Mouse (Mus musculus) hindbrain, embryonic 14.5 days (tissue): ENCODE results near the gene Nudt4. TPM values are rescaled to one million over a fixed set of nuclear protein-coding genes. Genes with fewer than 3 reads are reported as not detected.

Experiments
- ATAC-seq: fragments of 200-750 bp; cut with Nextera tagmentation; 2 replicates; pipeline ENCODE4 v1.8.0; 2017; ENCODE audit warnings: moderate number of reproducible peaks, mild to moderate bottlenecking, moderate TSS enrichment, moderate library complexity; ENCODE audit not compliant: low FRiP score
- DNase-seq: peaks from one replicate; pipeline ENCODE4 v3.0.0-alpha.2; 2015; ENCODE audit warnings: low spot score
- H3K27ac ChIP-seq: fragments of 300-500 bp; sonication (generic); 2 replicates; pipeline ENCODE4 v1.5.1; 2014; ENCODE audit warnings: mild to moderate bottlenecking, moderate library complexity
- H3K27me3 ChIP-seq: fragments of 300-500 bp; sonication (generic); 2 replicates; pipeline ENCODE4 v1.6.1; 2014; ENCODE audit warnings: mild to moderate bottlenecking, low read length, mixed read lengths; ENCODE audit not compliant: control insufficient read depth, insufficient read depth
- H3K36me3 ChIP-seq: fragments of 300-500 bp; sonication (generic); replicated peaks from 2 replicates; pipeline ENCODE4 v1.6.1; 2014; ENCODE audit not compliant: control insufficient read depth, insufficient read depth
- H3K4me1 ChIP-seq: fragments of 300-500 bp; sonication (generic); replicated peaks from 2 replicates; pipeline ENCODE4 v1.6.1; 2014; ENCODE audit warnings: antibody characterized with exemption, low read length, mixed read lengths; ENCODE audit not compliant: control insufficient read depth, insufficient read depth
- H3K4me2 ChIP-seq: fragments of 300-500 bp; sonication (generic); replicated peaks from 2 replicates; pipeline ENCODE4 v1.6.1; 2014; ENCODE audit warnings: mild to moderate bottlenecking, moderate library complexity
- H3K4me3 ChIP-seq: fragments of 300-500 bp; sonication (generic); replicated peaks from 2 replicates; pipeline ENCODE4 v1.5.1; 2014; ENCODE audit warnings: mild to moderate bottlenecking, low read length
- H3K9ac ChIP-seq: fragments of 300-500 bp; sonication (generic); 2 replicates; pipeline ENCODE4 v1.6.1; 2014
- H3K9me3 ChIP-seq: fragments of 300-500 bp; sonication (generic); 2 replicates; pipeline ENCODE4 v1.6.1; 2016; ENCODE audit warnings: low read length; ENCODE audit not compliant: control insufficient read depth
- WGBS: fragments of 180-500 bp; shearing (Covaris S2); extraction: QIAGEN DNeasy Blood & Tissue Kit; methylation state at CpG from one replicate; pipeline ENCODE4 v1.1.7; 2014; 5-methylcytosine and 5-hydroxymethylcytosine counted together
- polyA plus RNA-seq: library from polyadenylated mRNA; unstranded; fragments of >200 nt; fragmentation: Nextera tagmentation; extraction: Ambion mirVana; gene quantifications from 2 replicates; pipeline ENCODE4 v1.2.1, GENCODE M21; 2014

Gene Nudt4
- polyA plus RNA-seq, 1 experiment from 2014 or later: 98.9 TPM

DNA sequence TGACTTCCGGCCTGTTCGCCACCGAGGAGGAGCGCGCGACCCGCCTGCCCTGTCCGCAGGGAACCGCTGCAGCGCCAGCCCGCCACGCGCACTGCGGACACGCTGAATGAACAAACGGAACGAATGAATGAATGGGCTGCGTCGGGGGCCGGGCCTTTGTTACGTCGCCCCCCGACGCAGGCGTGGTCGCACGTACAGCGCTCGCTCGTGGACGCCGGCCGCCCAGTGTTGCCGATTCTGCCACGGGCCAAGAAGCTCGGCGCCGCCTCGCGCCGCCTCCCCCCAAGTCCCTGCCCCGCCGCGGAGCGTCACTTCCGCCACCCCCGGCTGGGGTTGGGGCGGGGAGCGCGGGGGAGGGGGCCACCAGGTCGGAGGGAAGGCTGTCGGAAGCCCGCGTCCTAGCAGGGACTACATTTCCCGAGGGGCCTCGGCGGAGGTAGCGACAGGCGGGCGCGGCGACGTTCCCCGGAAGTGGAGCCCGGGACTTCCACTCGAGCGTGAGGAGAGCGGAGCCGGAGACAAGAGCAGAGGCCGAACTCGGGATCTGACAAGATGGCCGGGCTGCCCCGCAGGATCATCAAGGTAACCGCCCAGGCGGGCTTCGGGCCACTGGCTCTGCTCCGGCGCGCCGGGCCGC lies 49.2 kb downstream of the Nudt4 start, which contains the start of gene Ube2n:
Ube2n (plus strand) TSS at position 490 of the 637 bp plus-strand sequence.
- ATAC-seq: peak; percentile 97
- peak within 1 kb of the TSS; percentile 88 for H3K4me2 ChIP-seq
- peak within 1 kb of the TSS; percentile 96 for H3K9ac ChIP-seq
- H3K9me3 ChIP-seq: no peaks in the 10 kb centered on the region
- peaks cover 18% of the 10 kb centered on the region for H3K4me1 ChIP-seq
- H3K36me3 ChIP-seq: 0 out of 2 replicates have a peak, but pooled peaks cover 4% of the 10 kb centered on the region
- no peaks in the 10 kb centered on the region for H3K27me3 ChIP-seq
- peak within 1 kb of the TSS; percentile 99 for H3K4me3 ChIP-seq
- H3K27ac ChIP-seq: peak within 1 kb of the TSS; percentile 95
- WGBS: under 1% methylated on average over 77 of the region's 81 CpGs
- DNase-seq: peak; percentile 96

DNA sequence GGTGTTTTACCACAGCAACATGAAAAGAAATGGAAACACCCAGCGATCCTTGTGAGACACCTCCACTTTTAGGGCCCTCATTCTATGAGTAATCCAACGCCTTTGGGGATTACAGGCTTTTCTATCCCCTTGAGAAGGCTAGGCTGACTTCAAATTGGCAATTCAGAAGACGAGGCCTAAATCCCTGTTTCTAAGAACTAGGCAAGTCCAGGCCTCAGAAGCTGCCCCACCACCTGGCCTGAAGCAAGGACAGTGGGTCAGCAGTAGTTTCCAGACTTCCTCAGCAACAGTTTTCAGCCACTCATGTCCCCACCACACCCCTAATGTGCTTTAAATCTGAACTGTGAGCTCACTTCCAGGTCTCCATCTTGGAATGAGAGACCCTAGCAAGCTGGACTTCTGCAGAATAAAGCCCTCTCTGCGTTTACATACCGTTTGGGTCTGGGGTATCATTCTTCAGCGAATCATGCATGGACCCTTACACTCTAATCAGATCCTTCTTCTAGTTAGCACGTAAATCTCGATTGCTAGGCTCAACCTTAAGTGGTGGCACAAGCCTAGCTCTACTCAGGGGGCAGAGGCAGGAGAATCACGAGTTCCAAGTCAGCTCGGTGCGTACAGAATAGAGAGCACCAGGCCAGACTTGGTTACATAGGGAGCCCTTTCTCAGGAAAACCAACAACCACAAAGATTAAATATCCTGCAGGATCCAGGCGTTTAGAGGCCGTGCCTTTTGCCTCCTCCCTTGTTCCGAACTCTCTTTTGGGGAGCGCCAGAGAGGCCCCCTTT lies 50.0 kb downstream of the Nudt4 start:
- DNase-seq: peak; percentile 52
- H3K9ac ChIP-seq: peak overlapping the region; percentile 73
- WGBS: 32% methylated on average over 15 of the region's 15 CpGs
- H3K4me3 ChIP-seq: peak overlapping the region; percentile 99
- H3K36me3 ChIP-seq: 0 out of 2 replicates have a peak, but pooled peaks cover 4% of the 10 kb centered on the region
- H3K9me3 ChIP-seq: no peaks in the 10 kb centered on the region
- H3K27ac ChIP-seq: peak overlapping the region; percentile 95
- peaks cover 18% of the 10 kb centered on the region for H3K4me1 ChIP-seq
- H3K27me3 ChIP-seq: no peaks in the 10 kb centered on the region
- peak overlapping the region; percentile 65 for H3K4me2 ChIP-seq
- peak; percentile 21; the same call in 1 of the 2 replicates for ATAC-seq

DNA sequence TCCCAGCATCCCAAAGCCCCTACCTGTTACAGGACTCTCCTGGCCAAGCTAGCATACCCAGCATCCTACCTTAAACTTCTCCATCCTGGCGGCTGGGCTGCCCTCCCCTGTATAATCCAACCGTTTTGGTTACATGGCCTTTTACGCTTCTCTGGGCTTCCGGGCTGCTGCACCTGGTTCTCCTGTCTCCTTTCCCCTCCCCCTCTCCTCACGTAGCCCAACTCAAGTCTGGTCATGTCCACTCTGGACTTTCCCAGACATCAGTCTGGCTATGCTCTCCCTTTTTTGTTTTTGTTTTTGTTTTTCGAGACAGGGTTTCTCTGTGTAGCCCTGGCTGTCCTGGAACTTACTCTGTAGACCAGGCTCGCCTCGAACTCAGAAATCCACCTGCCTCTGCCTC lies 51.3 kb downstream of the Nudt4 start:
- Histone ChIP-seq H3K9ac (no peak overlapping the region), H3K27me3 (no peaks in the 10 kb centered on the region), H3K36me3 (0 out of 2 replicates have a peak, but pooled peaks cover 2% of the 10 kb centered on the region), H3K9me3 (no peaks in the 10 kb centered on the region), H3K4me3 (no peak overlapping the region), H3K4me1 (peaks cover 16% of the 10 kb centered on the region), H3K27ac (no peak overlapping the region), H3K4me2 (no peak overlapping the region)
- DNase-seq (no peak), ATAC-seq (no peak)
- WGBS: 87% methylated on average over 8 of the region's 8 CpGs

DNA sequence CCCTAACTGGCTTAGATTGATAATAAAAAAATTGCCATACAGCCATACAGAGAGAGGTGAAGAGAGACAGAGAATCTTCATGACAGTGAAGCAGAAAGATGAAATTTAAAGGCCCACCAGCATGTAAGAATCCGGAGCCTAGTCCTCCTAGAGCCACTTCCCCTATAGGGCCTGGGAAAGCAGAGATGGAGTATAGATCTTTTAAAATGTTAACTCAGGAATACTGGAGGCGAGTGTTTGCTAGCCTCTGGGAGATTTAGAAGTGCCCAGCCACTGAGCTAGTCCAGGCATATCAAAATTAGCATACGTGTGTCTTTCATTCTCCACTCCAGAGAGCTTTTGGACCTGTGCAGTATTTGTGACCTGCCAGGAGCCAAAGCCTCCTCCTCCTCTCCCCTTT lies 54.7 kb downstream of the Nudt4 start:
- H3K9me3 ChIP-seq: no peaks in the 10 kb centered on the region
- DNase-seq: no peak
- H3K9ac ChIP-seq: no peak overlapping the region
- no peak for ATAC-seq
- H3K4me1 ChIP-seq: 0 out of 2 replicates have a peak, but pooled peaks cover 4% of the 10 kb centered on the region
- WGBS: 79% methylated on average over 3 of the region's 3 CpGs
- H3K27me3 ChIP-seq: no peaks in the 10 kb centered on the region
- no peak overlapping the region for H3K4me3 ChIP-seq
- H3K27ac ChIP-seq: no peak overlapping the region
- no peak overlapping the region for H3K4me2 ChIP-seq
- H3K36me3 ChIP-seq: no peaks in the 10 kb centered on the region

DNA sequence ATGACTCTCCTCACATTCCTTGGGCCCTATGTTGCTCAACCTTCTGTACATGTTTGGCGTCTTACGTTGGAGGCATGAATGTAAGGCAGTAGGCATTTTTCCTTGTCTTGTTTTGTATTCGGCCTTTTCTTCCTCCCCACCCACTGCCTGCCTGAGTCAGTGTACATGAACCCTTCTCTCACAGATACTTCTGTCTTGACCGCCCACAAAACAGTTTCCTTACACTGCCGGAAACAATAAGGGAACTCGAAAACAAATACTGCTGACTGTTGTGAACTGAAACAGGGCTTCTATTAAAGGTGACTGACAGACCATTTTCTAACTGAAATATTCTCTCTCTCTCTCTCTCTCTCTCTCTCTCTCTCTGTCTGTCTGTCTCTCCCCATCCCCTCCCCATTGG lies 55.2 kb downstream of the Nudt4 start:
- Histone ChIP-seq H3K27me3 (no peaks in the 10 kb centered on the region), H3K9ac (no peak overlapping the region), H3K4me3 (no peak overlapping the region), H3K27ac (no peak overlapping the region), H3K9me3 (no peaks in the 10 kb centered on the region), H3K4me2 (no peak overlapping the region), H3K4me1 (0 out of 2 replicates have a peak, but pooled peaks cover under 1% of the 10 kb centered on the region), H3K36me3 (no peaks in the 10 kb centered on the region)
- no peak for DNase-seq
- ATAC-seq: no peak
- WGBS: 66% methylated on average over 6 of the region's 6 CpGs

DNA sequence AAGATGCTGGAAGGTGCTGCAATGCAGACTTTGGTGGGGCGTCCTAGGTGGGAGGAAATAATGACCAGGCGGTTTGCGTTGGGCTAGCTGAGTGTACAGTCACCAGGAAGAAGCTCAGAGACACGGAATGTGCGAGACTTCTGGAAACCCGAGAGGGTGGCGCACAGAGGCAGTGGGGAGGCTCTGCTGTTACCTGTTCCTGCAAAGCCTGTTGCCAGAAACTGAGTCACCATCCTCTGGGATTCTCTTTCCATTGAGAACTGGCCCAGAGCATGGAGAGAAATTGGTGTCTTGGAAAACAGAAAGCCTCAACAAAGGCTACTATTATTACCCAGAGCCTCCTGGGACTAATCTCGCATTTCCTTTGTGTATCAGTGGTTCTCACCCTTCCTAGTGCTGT lies 55.8 kb downstream of the Nudt4 start:
- Histone ChIP-seq H3K36me3 (no peaks in the 10 kb centered on the region), H3K4me1 (no peaks in the 10 kb centered on the region), H3K9me3 (no peaks in the 10 kb centered on the region), H3K4me3 (no peak overlapping the region), H3K9ac (no peak overlapping the region), H3K4me2 (no peak overlapping the region), H3K27me3 (no peaks in the 10 kb centered on the region), H3K27ac (no peak overlapping the region)
- DNase-seq: no peak
- no peak for ATAC-seq
- WGBS: 85% methylated on average over 8 of the region's 8 CpGs

DNA sequence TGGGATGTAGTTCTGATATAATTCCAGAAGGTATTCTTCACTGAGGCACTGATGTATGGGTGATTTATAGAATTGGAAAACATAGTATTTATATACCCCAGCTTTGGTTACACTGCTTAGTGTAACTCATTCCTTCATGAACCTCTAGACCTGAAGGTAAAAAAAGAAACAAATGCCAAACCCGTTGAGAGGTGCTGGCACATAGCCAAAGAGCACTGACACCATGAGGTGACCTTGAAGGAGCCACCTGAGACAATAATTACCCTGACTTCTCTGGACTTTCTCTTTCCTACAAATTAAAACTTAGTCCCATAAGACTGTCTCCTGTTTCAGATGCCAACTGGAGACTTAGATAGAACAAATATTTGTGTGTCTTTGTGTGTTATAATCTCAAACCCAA lies 59.6 kb downstream of the Nudt4 start:
- H3K27ac ChIP-seq: no peak overlapping the region
- 58% methylated on average over 1 of the region's 1 CpGs for WGBS
- H3K9ac ChIP-seq: no peak overlapping the region
- H3K9me3 ChIP-seq: no peaks in the 10 kb centered on the region
- peaks cover 10% of the 10 kb centered on the region for H3K4me1 ChIP-seq
- H3K27me3 ChIP-seq: no peaks in the 10 kb centered on the region
- no peak overlapping the region for H3K4me2 ChIP-seq
- DNase-seq: no peak
- no peaks in the 10 kb centered on the region for H3K36me3 ChIP-seq
- ATAC-seq: no peak
- H3K4me3 ChIP-seq: no peak overlapping the region

DNA sequence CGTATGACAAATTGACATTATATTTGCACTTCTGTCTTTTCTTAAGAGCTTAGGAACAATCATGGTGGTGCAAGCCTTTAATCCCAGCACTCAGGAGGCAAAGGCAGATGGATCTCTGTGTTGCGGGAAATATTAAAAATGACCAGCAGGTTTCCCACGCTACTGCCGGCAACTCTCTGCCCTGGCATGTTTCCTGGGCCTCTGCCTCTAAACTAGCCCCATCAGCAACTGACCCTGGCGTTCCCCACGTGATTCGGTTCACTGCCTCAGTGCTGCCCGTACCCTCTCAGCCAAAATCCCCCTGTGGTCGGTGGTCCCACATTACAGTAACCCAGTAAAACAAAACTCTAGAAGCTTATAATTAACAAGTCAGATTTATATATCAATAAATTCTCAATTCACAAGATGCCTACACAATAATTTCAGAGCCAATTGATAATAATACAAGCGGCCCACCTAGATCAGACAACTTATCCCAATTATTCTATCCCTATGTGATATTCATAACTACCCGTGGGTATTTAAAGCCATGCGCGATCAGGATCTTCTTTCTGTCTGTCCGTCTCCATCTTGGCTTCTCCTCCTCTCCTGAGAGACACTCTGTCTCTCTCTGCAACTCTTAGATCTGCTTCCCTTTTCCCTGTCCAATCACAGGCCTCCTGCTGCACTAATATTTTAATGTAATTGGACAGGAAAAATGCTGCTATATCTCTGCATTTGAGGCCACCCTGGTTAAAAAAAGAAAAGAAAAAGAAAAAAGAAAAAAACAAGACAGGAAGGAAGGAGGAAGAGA lies 60.3 kb downstream of the Nudt4 start:
- no peak overlapping the region for H3K4me2 ChIP-seq
- ATAC-seq (no peak), DNase-seq (no peak)
- no peak overlapping the region for H3K27ac ChIP-seq
- no peak overlapping the region for H3K9ac ChIP-seq
- WGBS: 89% methylated on average over 14 of the region's 14 CpGs
- H3K9me3 ChIP-seq: no peaks in the 10 kb centered on the region
- no peak overlapping the region for H3K4me3 ChIP-seq
- no peaks in the 10 kb centered on the region for H3K27me3 ChIP-seq
- H3K4me1 ChIP-seq: peaks cover 10% of the 10 kb centered on the region
- no peaks in the 10 kb centered on the region for H3K36me3 ChIP-seq
